Mouse (Mus musculus): Measurements from ENCODE around the gene Psmd11.

Psmd11 gene

GRCm38 (mm10) chr11:80479906-80480866 is 51.8 kb downstream of the Psmd11 start:
- in situ Hi-C loops (cut with MseI, MboI), result loop anchor here in 1 of 2 experiments (5.0 kb wide), 1 partner anchor 82 kb away; no protein-coding TSS in a partner anchor

GRCm38 (mm10) chr11:80481409-80482050 is 53.1 kb downstream of the Psmd11 start:
- in situ Hi-C loops (cut with MseI, MboI), result loop anchor here in 1 of 2 experiments (5.0 kb wide), 1 partner anchor 81 kb away; no protein-coding TSS in a partner anchor

GRCm38 (mm10) chr11:80482347-80482746 is 53.9 kb downstream of the Psmd11 start:
- in situ Hi-C loops (cut with MseI, MboI), result loop anchor here in 1 of 2 experiments (5.0 kb wide), 1 partner anchor 80 kb away; no protein-coding TSS in a partner anchor

GRCm38 (mm10) chr11:80482921-80483320 is 54.5 kb downstream of the Psmd11 start:
- in situ Hi-C loops (cut with MseI, MboI), result loop anchor here in 1 of 2 experiments (5.0 kb wide), 1 partner anchor 79 kb away; no protein-coding TSS in a partner anchor

- in situ Hi-C loops (cut with MseI, MboI), result loop anchor here in 1 of 2 experiments (5.0 kb wide), 1 partner anchor 79 kb away; no protein-coding TSS in a partner anchor
Measured at GRCm38 (mm10) chr11:80483536-80484067, 55.2 kb downstream of the Psmd11 start.

- in situ Hi-C loops (cut with MseI, MboI), result loop anchor here in 1 of 2 experiments (5.0 kb wide), 1 partner anchor 78 kb away; no protein-coding TSS in a partner anchor
Measured at GRCm38 (mm10) chr11:80484191-80484791, 55.9 kb downstream of the Psmd11 start.

- in situ Hi-C loops (cut with MseI, MboI), result no loop called here
Measured at GRCm38 (mm10) chr11:80485120-80485551, 56.7 kb downstream of the Psmd11 start.

GRCm38 (mm10) chr11:80485622-80486206 is 57.3 kb downstream of the Psmd11 start:
- in situ Hi-C loops (cut with MseI, MboI), result no loop called here

GRCm38 (mm10) chr11:80487904-80488587 is 59.6 kb downstream of the Psmd11 start:
- in situ Hi-C loops (cut with MseI, MboI), result no loop called here

GRCm38 (mm10) chr11:80489172-80489881 is 60.9 kb downstream of the Psmd11 start:
- in situ Hi-C loops (cut with MseI, MboI), result no loop called here

- in situ Hi-C loops (cut with MseI, MboI), result no loop called here
Measured at GRCm38 (mm10) chr11:80489882-80490196, 61.4 kb downstream of the Psmd11 start.

GRCm38 (mm10) chr11:80490831-80491230 is 62.4 kb downstream of the Psmd11 start:
- in situ Hi-C loops (cut with MseI, MboI), result no loop called here

- in situ Hi-C loops (cut with MseI, MboI), result no loop called here
Measured at GRCm38 (mm10) chr11:80493186-80493585, 64.8 kb downstream of the Psmd11 start.

- in situ Hi-C loops (cut with MseI, MboI), result no loop called here
Measured at GRCm38 (mm10) chr11:80494852-80495251, 66.4 kb downstream of the Psmd11 start.

- in situ Hi-C loops (cut with MseI, MboI), result no loop called here
Measured at GRCm38 (mm10) chr11:80495972-80496371, 67.6 kb downstream of the Psmd11 start.

GRCm38 (mm10) chr11:80496640-80497039 is 68.2 kb downstream of the Psmd11 start:
- in situ Hi-C loops (cut with MseI, MboI), result no loop called here

- in situ Hi-C loops (cut with MseI, MboI), result no loop called here
Measured at GRCm38 (mm10) chr11:80497225-80497919, 69.0 kb downstream of the Psmd11 start.

GRCm38 (mm10) chr11:80498328-80499070 is 70.1 kb downstream of the Psmd11 start:
- in situ Hi-C loops (cut with MseI, MboI), result no loop called here

- in situ Hi-C loops (cut with MseI, MboI), result no loop called here
Measured at GRCm38 (mm10) chr11:80499550-80499952, 71.1 kb downstream of the Psmd11 start.
